Mouse (Mus musculus): Measurements from ENCODE around the gene Dhx37. TPM values are rescaled to one million over a fixed set of nuclear protein-coding genes. Genes with fewer than 3 reads are reported as not detected.
A peak's percentile ranks its signal among the peaks of the same experiment; 100 is the strongest.
"Not testable (repeated sequence)": the region's sequence is repeated elsewhere in the genome, so short reads cannot be mapped to it uniquely, and the experiment has no call there.

Gene Dhx37
- total RNA-seq, 1 experiment: 24.7 TPM

- Histone ChIP-seq H3K4me1 (ENCODE audit: control insufficient read depth in 2 of 2, insufficient read depth in 2 of 2, low read length in 2 of 2, poor library complexity in 1 of 2) (no peaks in the 10 kb centered on the region; a peak in 2 of 4 replicates), H3K27ac (ENCODE audit: insufficient read depth, low read depth, low read length, poor library complexity, severe bottlenecking) (peak overlapping the region; percentile 98; the same call in 1 of the 2 replicates), H3K36me3 (ENCODE audit: control insufficient read depth, insufficient read depth, low read length, poor library complexity, severe bottlenecking) (peaks cover 23% of the 10 kb centered on the region), H3K4me3 (ENCODE audit: insufficient read depth in 1 of 2, low read depth in 1 of 2, low read length in 2 of 2, poor library complexity in 1 of 2, severe bottlenecking in 1 of 2) (peak overlapping the region; percentile 85 to 92), H3K9ac (ENCODE audit: insufficient read depth, low read depth, low read length, poor library complexity, severe bottlenecking) (peak overlapping the region; percentile 95; the same call in 1 of the 2 replicates), H3K9me3 (ENCODE audit: control insufficient read depth, insufficient read depth, low read depth, low read length) (no peaks in the 10 kb centered on the region)
- TF ChIP-seq ZNF384 (IDR thresholded peaks at IDR 0.05; ENCODE audit: low read depth, low read length): no peak
- TF ChIP-seq MAFK (IDR thresholded peaks at IDR 0.05; ENCODE audit: insufficient read depth, low read depth, low read length): no peak
- TF ChIP-seq HCFC1 (IDR thresholded peaks at IDR 0.05; ENCODE audit: borderline replicate concordance, insufficient read depth, low read length): no peak
- TF ChIP-seq CHD2 (IDR thresholded peaks at IDR 0.05; ENCODE audit: low read depth, low read length): no peak
- no peak for TF ChIP-seq ZC3H11A (IDR thresholded peaks at IDR 0.05; ENCODE audit: borderline replicate concordance, low read depth, low read length)
- DNase-seq (ENCODE audit: low read depth, low spot score): no peak
- in situ Hi-C loops (cut with MboI; ENCODE audit: low sequenced_read_pairs in 2 of 2, unreplicated experiment in 2 of 2): no loop called here
These were observed 45.4 kb downstream of the Dhx37 start for GRCm38 (mm10) chr5:125388358-125389092.

GRCm38 (mm10) chr5:125387295-125387694 lies 46.6 kb downstream of the Dhx37 start:
- DNase-seq (ENCODE audit: low read depth, low spot score); in situ Hi-C loops (cut with MboI; ENCODE audit: low sequenced_read_pairs in 2 of 2, unreplicated experiment in 2 of 2): not testable (repeated sequence)

GRCm38 (mm10) chr5:125385215-125385940 lies 48.5 kb downstream of the Dhx37 start:
- H3K9me3 ChIP-seq (ENCODE audit: control insufficient read depth, insufficient read depth, low read depth, low read length): no peaks in the 10 kb centered on the region
- no peak for TF ChIP-seq MAFK (IDR thresholded peaks at IDR 0.05; ENCODE audit: insufficient read depth, low read depth, low read length)
- no peak for TF ChIP-seq HCFC1 (IDR thresholded peaks at IDR 0.05; ENCODE audit: borderline replicate concordance, insufficient read depth, low read length)
- no peak; the same call in 1 of the 2 replicates for TF ChIP-seq CHD2 (IDR thresholded peaks at IDR 0.05; ENCODE audit: low read depth, low read length)
- TF ChIP-seq ZNF384 (IDR thresholded peaks at IDR 0.05; ENCODE audit: low read depth, low read length): no peak
- no peak for TF ChIP-seq ZC3H11A (IDR thresholded peaks at IDR 0.05; ENCODE audit: borderline replicate concordance, low read depth, low read length)
- no peak overlapping the region for H3K9ac ChIP-seq (ENCODE audit: insufficient read depth, low read depth, low read length, poor library complexity, severe bottlenecking)
- in situ Hi-C loops (cut with MboI; ENCODE audit: low sequenced_read_pairs in 2 of 2, unreplicated experiment in 2 of 2): no loop called here
- H3K27ac ChIP-seq (ENCODE audit: insufficient read depth, low read depth, low read length, poor library complexity, severe bottlenecking): no peak overlapping the region
- no peaks in the 10 kb centered on the region for H3K4me1 ChIP-seq (ENCODE audit: control insufficient read depth in 2 of 2, insufficient read depth in 2 of 2, low read length in 2 of 2, poor library complexity in 1 of 2)
- peaks cover 23% of the 10 kb centered on the region for H3K36me3 ChIP-seq (ENCODE audit: control insufficient read depth, insufficient read depth, low read length, poor library complexity, severe bottlenecking)
- H3K4me3 ChIP-seq (ENCODE audit: insufficient read depth in 1 of 2, low read depth in 1 of 2, low read length in 2 of 2, poor library complexity in 1 of 2, severe bottlenecking in 1 of 2): no peak overlapping the region
- no peak for DNase-seq (ENCODE audit: low read depth, low spot score)

More at GRCm38 (mm10) chr5:125387295-125387694, 46.6 kb downstream of the Dhx37 start:
- H3K9ac ChIP-seq (ENCODE audit: insufficient read depth, low read depth, low read length, poor library complexity, severe bottlenecking); H3K9me3 ChIP-seq (ENCODE audit: control insufficient read depth, insufficient read depth, low read depth, low read length); H3K4me1 ChIP-seq (ENCODE audit: control insufficient read depth in 2 of 2, insufficient read depth in 2 of 2, low read length in 2 of 2, poor library complexity in 1 of 2); H3K27ac ChIP-seq (ENCODE audit: insufficient read depth, low read depth, low read length, poor library complexity, severe bottlenecking); H3K4me3 ChIP-seq (ENCODE audit: insufficient read depth in 1 of 2, low read depth in 1 of 2, low read length in 2 of 2, poor library complexity in 1 of 2, severe bottlenecking in 1 of 2): not testable (repeated sequence)
- H3K36me3 ChIP-seq (ENCODE audit: control insufficient read depth, insufficient read depth, low read length, poor library complexity, severe bottlenecking): peaks cover 23% of the 10 kb centered on the region

GRCm38 (mm10) chr5:125384512-125385214 lies 49.3 kb downstream of the Dhx37 start:
- no peaks in the 10 kb centered on the region for H3K9me3 ChIP-seq (ENCODE audit: control insufficient read depth, insufficient read depth, low read depth, low read length)
- in situ Hi-C loops (cut with MboI; ENCODE audit: low sequenced_read_pairs in 2 of 2, unreplicated experiment in 2 of 2): no loop called here
- no peak overlapping the region for H3K27ac ChIP-seq (ENCODE audit: insufficient read depth, low read depth, low read length, poor library complexity, severe bottlenecking)
- H3K36me3 ChIP-seq (ENCODE audit: control insufficient read depth, insufficient read depth, low read length, poor library complexity, severe bottlenecking): peaks cover 23% of the 10 kb centered on the region
- no peak for DNase-seq (ENCODE audit: low read depth, low spot score)
- no peak overlapping the region for H3K9ac ChIP-seq (ENCODE audit: insufficient read depth, low read depth, low read length, poor library complexity, severe bottlenecking)
- no peak overlapping the region for H3K4me3 ChIP-seq (ENCODE audit: insufficient read depth in 1 of 2, low read depth in 1 of 2, low read length in 2 of 2, poor library complexity in 1 of 2, severe bottlenecking in 1 of 2)
- no peak for TF ChIP-seq HCFC1 (IDR thresholded peaks at IDR 0.05; ENCODE audit: borderline replicate concordance, insufficient read depth, low read length)
- no peak for TF ChIP-seq CHD2 (IDR thresholded peaks at IDR 0.05; ENCODE audit: low read depth, low read length)
- TF ChIP-seq MAFK (IDR thresholded peaks at IDR 0.05; ENCODE audit: insufficient read depth, low read depth, low read length): no peak
- no peak for TF ChIP-seq ZC3H11A (IDR thresholded peaks at IDR 0.05; ENCODE audit: borderline replicate concordance, low read depth, low read length)
- no peak for TF ChIP-seq ZNF384 (IDR thresholded peaks at IDR 0.05; ENCODE audit: low read depth, low read length)
- no peaks in the 10 kb centered on the region for H3K4me1 ChIP-seq (ENCODE audit: control insufficient read depth in 2 of 2, insufficient read depth in 2 of 2, low read length in 2 of 2, poor library complexity in 1 of 2)
